In genomic region chr9:62553366-62553940, GRCm38 (mm10) we compare ENCODE assay signal across 9 mouse cellular contexts. TPM values are rescaled to one million over a fixed set of nuclear protein-coding genes. Genes with fewer than 3 reads are reported as not detected.
DNase-seq lines count a peak whose midpoint lies in the region; ATAC-seq and TF ChIP-seq lines count a peak whose summit lies in the region.
"Had no signal": no experiment of that assay in that cellular context is flagged by ENCODE, and none has a peak within 500 bp of the region (broad histone marks: within the 10 kb centered on the region; RNA-seq: fewer than 3 reads in every experiment).

No protein-coding gene starts in this region.

- H3K27me3 ChIP-seq in hindbrain, embryonic 14.5 days (ENCODE audit: control insufficient read depth, insufficient read depth, low read length): no peaks in the 10 kb centered on the region
- H3K27me3 ChIP-seq in hindbrain, embryonic 16.5 days (replicated peaks; ENCODE audit: control insufficient read depth, insufficient read depth, low read length): no peaks in the 10 kb centered on the region
- H3K27me3 ChIP-seq in E14TG2a.4 (ENCODE audit: insufficient read depth, low read length): 0 out of 2 replicates have a peak, but pooled peaks cover 5% of the 10 kb centered on the region
- no peaks in the 10 kb centered on the region for H3K27me3 ChIP-seq in embryonic facial prominence, embryonic 11.5 days (ENCODE audit: control insufficient read depth, insufficient read depth, low read length)
- H3K27me3 ChIP-seq in midbrain, postnatal 0 days (ENCODE audit: insufficient read depth, low read length): no peaks in the 10 kb centered on the region
- H3K27me3 ChIP-seq: embryonic facial prominence, embryonic 13.5 days had no signal

- WGBS in hindbrain, embryonic 14.5 days: 41% methylated on average over 7 of the region's 7 CpGs
- 38% methylated on average over 7 of the region's 7 CpGs for WGBS in hindbrain, embryonic 16.5 days
- WGBS in embryonic facial prominence, embryonic 11.5 days: 30% methylated on average over 7 of the region's 7 CpGs
- 40% methylated on average over 7 of the region's 7 CpGs for WGBS in midbrain, postnatal 0 days

- H3K9ac ChIP-seq in hindbrain, embryonic 14.5 days: no peak overlapping the region
- H3K9ac ChIP-seq in hindbrain, embryonic 16.5 days (ENCODE audit: low read depth, low read length): no peak overlapping the region
- no peak overlapping the region for H3K9ac ChIP-seq in embryonic facial prominence, embryonic 11.5 days (replicated peaks; ENCODE audit: low read length)
- no peak overlapping the region for H3K9ac ChIP-seq in midbrain, postnatal 0 days (replicated peaks; ENCODE audit: low read length, poor library complexity, severe bottlenecking)
- H3K9ac ChIP-seq: embryonic facial prominence, embryonic 13.5 days had no signal

- H3K4me2 ChIP-seq in hindbrain, embryonic 14.5 days (replicated peaks): no peak overlapping the region
- H3K4me2 ChIP-seq in hindbrain, embryonic 16.5 days (ENCODE audit: low read length): no peak overlapping the region
- no peak overlapping the region for H3K4me2 ChIP-seq in embryonic facial prominence, embryonic 11.5 days (ENCODE audit: low read depth, low read length)
- no peak overlapping the region for H3K4me2 ChIP-seq in midbrain, postnatal 0 days (ENCODE audit: low read depth, low read length, poor library complexity, severe bottlenecking)
- H3K4me2 ChIP-seq: embryonic facial prominence, embryonic 13.5 days had no signal

- H3K9me3 ChIP-seq in hindbrain, embryonic 14.5 days (ENCODE audit: control insufficient read depth, low read length): no peaks in the 10 kb centered on the region
- no peaks in the 10 kb centered on the region for H3K9me3 ChIP-seq in hindbrain, embryonic 16.5 days (ENCODE audit: control insufficient read depth, low read length)
- no peaks in the 10 kb centered on the region for H3K9me3 ChIP-seq in E14TG2a.4 (ENCODE audit: low read length)
- H3K9me3 ChIP-seq in embryonic facial prominence, embryonic 11.5 days (replicated peaks; ENCODE audit: control insufficient read depth, low read length): no peaks in the 10 kb centered on the region
- H3K9me3 ChIP-seq in midbrain, postnatal 0 days (ENCODE audit: low read length): no peaks in the 10 kb centered on the region
- H3K9me3 ChIP-seq: embryonic facial prominence, embryonic 13.5 days had no signal

- H3K4me3 ChIP-seq in hindbrain, embryonic 14.5 days (replicated peaks; ENCODE audit: low read length): no peak overlapping the region
- H3K4me3 ChIP-seq in hindbrain, embryonic 16.5 days (ENCODE audit: low read length): no peak overlapping the region
- no peak overlapping the region for H3K4me3 ChIP-seq in E14TG2a.4 (replicated peaks; ENCODE audit: low read length)
- H3K4me3 ChIP-seq in embryonic facial prominence, embryonic 11.5 days (ENCODE audit: low read depth, low read length): no peak overlapping the region
- H3K4me3 ChIP-seq in midbrain, postnatal 0 days (ENCODE audit: low read depth, low read length): no peak overlapping the region
- H3K4me3 ChIP-seq: embryonic facial prominence, embryonic 13.5 days had no signal

- no peak for ATAC-seq in hindbrain, embryonic 14.5 days (ENCODE audit: low FRiP score)
- no peak for ATAC-seq in hindbrain, embryonic 16.5 days
- no peak for ATAC-seq in embryonic facial prominence, embryonic 11.5 days (replicated peaks; ENCODE audit: insufficient number of reproducible peaks, low FRiP score, low TSS enrichment, low read depth)
- ATAC-seq in midbrain, postnatal 0 days (ENCODE audit: low FRiP score): no peak

- H3K36me3 ChIP-seq in hindbrain, embryonic 14.5 days (replicated peaks; ENCODE audit: control insufficient read depth, insufficient read depth): no peaks in the 10 kb centered on the region
- no peaks in the 10 kb centered on the region for H3K36me3 ChIP-seq in hindbrain, embryonic 16.5 days (ENCODE audit: control insufficient read depth, insufficient read depth, low read length)
- H3K36me3 ChIP-seq in E14TG2a.4 (ENCODE audit: insufficient read depth, low read length): no peaks in the 10 kb centered on the region
- no peaks in the 10 kb centered on the region for H3K36me3 ChIP-seq in embryonic facial prominence, embryonic 11.5 days (replicated peaks; ENCODE audit: control insufficient read depth, insufficient read depth, low read depth, low read length)
- H3K36me3 ChIP-seq in midbrain, postnatal 0 days (ENCODE audit: insufficient read depth, low read length): no peaks in the 10 kb centered on the region
- H3K36me3 ChIP-seq: embryonic facial prominence, embryonic 13.5 days had no signal

- TF ChIP-seq CTCF in E14TG2a.4 (conservative IDR thresholded peaks at IDR 0.05; ENCODE audit: low read length): peak; percentile 85
- peak; percentile 71 for TF ChIP-seq CTCF in midbrain, postnatal 0 days (IDR thresholded peaks at IDR 0.05)

- no peak overlapping the region for H3K27ac ChIP-seq in hindbrain, embryonic 14.5 days
- no peak overlapping the region for H3K27ac ChIP-seq in hindbrain, embryonic 16.5 days (ENCODE audit: low read depth, low read length)
- no peak overlapping the region for H3K27ac ChIP-seq in embryonic facial prominence, embryonic 11.5 days (replicated peaks; ENCODE audit: low read depth, low read length)
- H3K27ac ChIP-seq in midbrain, postnatal 0 days (ENCODE audit: low read depth, low read length): no peak overlapping the region
- H3K27ac ChIP-seq: embryonic facial prominence, embryonic 13.5 days had no signal

- DNase-seq in hindbrain, embryonic 14.5 days (ENCODE audit: low spot score): peak; percentile 74
- DNase-seq in adrenal gland, postnatal 36 days: peak; percentile 71 to 78
- DNase-seq in embryonic facial prominence, embryonic 11.5 days (ENCODE audit: low spot score): peak; percentile 79
- DNase-seq in layer of hippocampus, adult 18-20 months (ENCODE audit: low spot score in 2 of 2): peak; percentile 78 to 87
- peak; percentile 62 for DNase-seq in midbrain, postnatal 0 days (ENCODE audit: low spot score)
- DNase-seq in urinary bladder, postnatal 25 days (ENCODE audit: low spot score): peak; percentile 72

- peaks cover 14% of the 10 kb centered on the region for H3K4me1 ChIP-seq in hindbrain, embryonic 14.5 days (replicated peaks; ENCODE audit: control insufficient read depth, insufficient read depth, low read length)
- H3K4me1 ChIP-seq in hindbrain, embryonic 16.5 days (ENCODE audit: control insufficient read depth, insufficient read depth, low read depth, low read length): peaks cover 14% of the 10 kb centered on the region
- H3K4me1 ChIP-seq in E14TG2a.4 (replicated peaks; ENCODE audit: low read depth, low read length): peaks cover 14% of the 10 kb centered on the region
- no peaks in the 10 kb centered on the region; the same call in 1 of the 2 replicates for H3K4me1 ChIP-seq in embryonic facial prominence, embryonic 11.5 days (ENCODE audit: control insufficient read depth, insufficient read depth, low read length)
- H3K4me1 ChIP-seq in midbrain, postnatal 0 days (ENCODE audit: insufficient read depth, low read length): peaks cover 9% of the 10 kb centered on the region; the same call in 1 of the 2 replicates
- H3K4me1 ChIP-seq: embryonic facial prominence, embryonic 13.5 days had no signal

RNA-seq across cellular contexts. Expression of gene Coro2b, which starts 16.6 kb away (rescaled TPM):
- polyA plus RNA-seq in hindbrain, embryonic 14.5 days (2014; fragmentation: Nextera tagmentation; extraction: Ambion mirVana): 35.8 and 38.5 TPM in 2 replicates
- 37.5 and 46.2 TPM in 2 replicates for polyA plus RNA-seq in hindbrain, embryonic 16.5 days (2015; fragmentation: Nextera tagmentation; extraction: Ambion mirVana)
- total RNA-seq in adrenal gland, postnatal 36 days (2021): 10 to 100 TPM in 1 of 2 experiments, 1 to 10 TPM in 1; 8.4 to 14.6 TPM
- polyA plus RNA-seq in embryonic facial prominence, embryonic 11.5 days (2014; fragmentation: Nextera tagmentation; extraction: Ambion mirVana): 6.5 and 8.7 TPM in 2 replicates
- 100 to 1,000 TPM; 214 to 231 TPM for total RNA-seq in layer of hippocampus, adult 18-20 months (2021)
- 36.2 and 45.8 TPM in 2 replicates for total RNA-seq in midbrain, postnatal 0 days (2014; rRNA removed)
- polyA plus RNA-seq in midbrain, postnatal 0 days (2015; fragmentation: Nextera tagmentation; extraction: Ambion mirVana): 21.4 and 22.8 TPM in 2 replicates
